Mouse (Mus musculus): ENCODE data around the gene Plekhh3. TPM values are rescaled to one million over a fixed set of nuclear protein-coding genes. Genes with fewer than 3 reads are reported as not detected.
A peak's percentile ranks its signal among the peaks of the same experiment; 100 is the strongest.
"Not testable (repeated sequence)": the region's sequence is repeated elsewhere in the genome, so short reads cannot be mapped to it uniquely, and the experiment has no call there.

Plekhh3 gene
- total RNA-seq, 2 experiments from 2014 or later: 5.9 to 8.0 TPM

DNA sequence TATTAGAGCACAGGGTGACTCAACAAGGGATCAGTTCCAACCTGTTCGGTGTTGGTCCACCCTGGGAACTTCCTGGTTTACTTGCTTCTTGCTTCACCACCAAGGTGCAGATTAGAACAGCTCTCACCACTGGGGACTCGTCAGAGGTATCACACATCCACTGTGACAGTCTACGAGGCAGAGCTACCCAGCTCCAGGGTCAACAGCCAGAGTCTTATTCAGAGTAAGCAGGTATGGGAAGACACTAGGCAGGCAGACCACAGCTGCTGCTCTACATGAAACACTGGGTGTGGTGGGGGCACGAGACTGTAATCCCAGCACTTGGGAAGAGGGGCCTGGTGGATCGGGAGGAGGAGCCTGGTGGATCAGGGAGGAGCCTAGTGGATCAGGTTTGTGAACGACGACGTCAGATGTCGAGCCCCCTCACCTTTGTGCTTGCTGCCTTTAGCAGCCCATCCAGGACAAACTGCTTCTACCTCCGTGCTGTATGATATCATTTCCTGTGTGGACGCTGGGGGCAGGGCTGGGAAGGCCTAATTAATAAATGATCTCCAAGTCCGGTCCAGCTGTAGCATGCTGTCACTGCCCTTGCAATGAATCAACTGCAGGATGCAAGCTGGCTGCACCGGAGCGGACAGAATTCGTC, 32.5 kb downstream of the Plekhh3 start:
- DNase-seq (ENCODE audit: extremely low spot score in 1 of 2, low spot score in 2 of 2): no peak
- intact Hi-C loops (cut with DNase I): no loop called here

DNA sequence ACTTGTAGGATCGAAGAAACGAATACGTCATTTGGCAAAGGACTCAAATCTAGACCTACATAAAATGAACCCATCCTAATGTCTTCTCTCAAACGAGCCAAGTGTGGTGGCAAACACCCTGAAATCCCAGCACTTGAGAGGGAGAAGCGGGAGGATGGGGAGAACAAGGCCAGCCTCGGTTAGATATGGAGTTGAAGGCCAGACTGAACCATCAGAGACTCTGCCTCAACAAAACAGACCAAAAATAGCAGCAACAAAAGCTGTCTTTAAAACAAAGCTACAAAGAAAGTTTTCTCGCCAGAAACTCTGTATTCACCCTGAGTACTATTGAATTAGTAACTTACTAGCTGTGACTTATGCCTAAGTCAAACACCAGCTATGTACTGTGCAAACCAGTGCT, 34.2 kb downstream of the Plekhh3 start:
- intact Hi-C loops (cut with DNase I): no loop called here
- DNase-seq (ENCODE audit: extremely low spot score in 1 of 2, low spot score in 2 of 2): no peak

DNA sequence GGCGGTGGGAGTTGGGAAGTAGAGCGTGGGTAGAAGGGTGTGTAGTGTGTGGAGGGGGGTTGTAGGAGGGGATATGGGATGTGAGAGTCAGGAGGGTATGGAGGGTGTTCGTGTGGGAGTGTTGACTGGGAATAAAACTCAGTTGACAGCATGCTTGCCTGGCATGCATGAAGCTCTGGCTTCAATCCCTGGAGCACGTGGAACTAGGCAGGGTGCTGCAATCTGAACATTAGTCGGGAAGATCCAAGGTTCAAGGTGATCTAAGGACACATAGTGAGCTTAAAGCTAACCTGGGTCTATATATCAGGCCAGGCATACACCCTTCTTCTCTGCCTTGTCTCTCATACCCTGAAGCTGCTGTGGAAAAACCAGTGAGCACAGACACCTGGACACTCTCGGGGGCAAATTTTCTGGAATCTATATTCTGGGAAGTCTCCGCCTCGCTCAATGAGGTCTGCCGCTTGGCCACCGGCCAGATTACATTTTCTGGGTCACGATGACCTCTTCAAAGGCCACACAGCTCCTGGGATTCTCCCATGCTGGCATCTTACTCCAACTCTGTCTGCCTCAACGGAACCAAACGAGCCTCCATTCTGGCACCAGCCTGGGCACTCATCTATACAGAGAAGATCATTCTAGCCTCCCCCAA, 36.8 kb downstream of the Plekhh3 start:
- no peak for DNase-seq (ENCODE audit: extremely low spot score in 1 of 2, low spot score in 2 of 2)
- intact Hi-C loops (cut with DNase I): loop anchor here (5.0 kb wide), 1 partner anchor 38 kb away; the partner anchor contains the start of genes Cntnap1 and Plekhh3

DNA sequence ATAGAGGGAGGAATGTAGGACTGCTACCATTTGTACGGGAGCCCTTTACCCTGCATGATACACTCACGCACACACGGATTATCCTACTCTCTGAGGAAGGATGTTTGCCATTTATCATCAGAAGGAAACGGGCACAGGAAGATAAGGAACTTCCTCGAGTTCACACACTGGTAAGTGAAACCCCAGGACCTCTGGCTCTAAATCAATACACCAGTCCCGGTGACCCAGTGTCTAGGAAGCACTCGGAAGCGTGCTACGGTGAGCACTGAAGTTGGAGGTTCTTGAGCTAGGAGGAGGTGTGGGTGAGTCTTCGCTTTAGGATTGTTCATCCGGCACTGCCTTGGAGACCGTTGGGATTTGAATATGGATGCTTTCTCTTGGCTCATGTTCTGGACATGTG, 38.1 kb downstream of the Plekhh3 start:
- intact Hi-C loops (cut with DNase I): loop anchor here (5.0 kb wide), 1 partner anchor 39 kb away; the partner anchor contains the start of genes Cntnap1 and Plekhh3
- no peak for DNase-seq (ENCODE audit: extremely low spot score in 1 of 2, low spot score in 2 of 2)

DNA sequence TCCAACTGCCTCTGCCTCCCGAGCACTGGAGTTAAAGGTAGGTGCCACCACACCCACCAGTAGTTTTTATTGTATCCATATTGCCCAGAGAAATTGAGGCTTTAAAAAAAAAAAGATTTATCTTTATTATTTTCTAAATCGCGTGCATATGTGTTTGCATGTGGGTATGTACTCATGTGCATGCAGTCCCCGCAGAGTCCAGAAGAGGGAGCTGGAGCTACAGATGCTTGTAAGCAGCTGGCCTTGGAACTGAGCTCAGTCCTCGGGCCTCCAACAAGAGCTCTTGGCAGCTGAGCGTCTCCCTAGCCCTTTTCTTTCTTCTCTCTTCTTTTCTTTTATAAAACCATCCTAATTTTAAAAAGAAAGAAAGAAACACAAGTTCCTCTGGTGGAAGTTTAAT, 39.5 kb downstream of the Plekhh3 start:
- intact Hi-C loops (cut with DNase I): loop anchor here (5.0 kb wide), 1 partner anchor 41 kb away; the partner anchor contains the start of genes Cntnap1 and Plekhh3
- DNase-seq (ENCODE audit: extremely low spot score in 1 of 2, low spot score in 2 of 2): peak in 1 of 2 experiments; percentile 56

DNA sequence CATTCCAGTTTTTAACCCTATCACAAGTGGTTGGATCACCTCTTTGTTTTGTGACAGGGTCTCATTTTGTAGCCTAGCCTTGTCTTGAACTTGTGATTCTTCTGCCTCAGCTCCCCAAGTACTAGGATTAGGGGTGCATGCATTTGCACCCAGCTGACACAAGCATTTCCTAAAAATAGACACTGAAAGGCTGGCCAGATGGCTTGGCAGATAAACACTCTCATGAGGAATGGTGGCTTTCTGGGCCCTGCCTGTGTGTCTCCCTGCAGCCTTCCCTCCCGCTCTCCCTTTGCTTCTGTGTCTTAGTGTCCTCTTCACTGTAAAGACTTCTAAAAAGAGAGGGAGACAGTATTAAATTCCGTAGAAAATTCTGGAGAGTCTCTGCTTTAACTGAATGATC, 40.0 kb downstream of the Plekhh3 start:
- no peak for DNase-seq (ENCODE audit: extremely low spot score in 1 of 2, low spot score in 2 of 2)
- intact Hi-C loops (cut with DNase I): loop anchor here (5.0 kb wide), 1 partner anchor 41 kb away; the partner anchor contains the start of genes Cntnap1 and Plekhh3

DNA sequence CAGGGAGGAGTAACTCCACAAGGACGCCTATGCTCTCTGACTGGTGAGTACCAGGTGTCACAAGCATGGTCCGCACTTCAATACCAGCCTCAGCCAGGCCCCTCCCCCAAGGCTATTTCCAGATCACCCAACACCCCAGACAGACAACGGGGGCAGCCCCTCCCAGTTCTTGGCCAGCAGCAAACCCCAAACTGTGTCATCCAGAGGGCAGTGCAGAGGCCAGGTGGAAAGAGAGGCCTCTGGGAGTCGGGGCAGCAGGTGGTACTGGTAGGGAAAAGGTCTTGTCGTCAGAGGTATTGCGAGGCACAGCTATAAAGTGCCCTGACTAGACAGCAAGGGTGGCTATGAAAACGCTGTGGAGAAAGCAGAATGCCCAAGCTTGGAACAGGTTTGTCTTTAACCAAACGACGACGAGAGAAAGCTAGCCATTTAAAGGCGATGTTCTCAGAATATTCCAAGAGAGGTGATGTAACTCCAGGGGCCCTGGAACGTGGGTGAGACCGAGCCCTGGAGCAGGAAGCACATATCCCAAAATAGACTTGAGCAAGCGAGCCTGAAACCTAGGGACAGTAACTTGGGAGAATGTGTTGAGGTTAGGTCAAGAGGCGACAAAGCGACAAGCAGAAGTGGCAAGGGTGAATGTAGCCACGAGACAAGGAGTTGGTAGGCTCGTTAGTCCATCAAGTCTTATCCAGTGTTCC, 40.9 kb downstream of the Plekhh3 start:
- intact Hi-C loops (cut with DNase I): loop anchor here (5.0 kb wide), 1 partner anchor 42 kb away; the partner anchor contains the start of genes Cntnap1 and Plekhh3
- peak in 1 of 2 experiments; percentile 41 for DNase-seq (ENCODE audit: extremely low spot score in 1 of 2, low spot score in 2 of 2)

DNA sequence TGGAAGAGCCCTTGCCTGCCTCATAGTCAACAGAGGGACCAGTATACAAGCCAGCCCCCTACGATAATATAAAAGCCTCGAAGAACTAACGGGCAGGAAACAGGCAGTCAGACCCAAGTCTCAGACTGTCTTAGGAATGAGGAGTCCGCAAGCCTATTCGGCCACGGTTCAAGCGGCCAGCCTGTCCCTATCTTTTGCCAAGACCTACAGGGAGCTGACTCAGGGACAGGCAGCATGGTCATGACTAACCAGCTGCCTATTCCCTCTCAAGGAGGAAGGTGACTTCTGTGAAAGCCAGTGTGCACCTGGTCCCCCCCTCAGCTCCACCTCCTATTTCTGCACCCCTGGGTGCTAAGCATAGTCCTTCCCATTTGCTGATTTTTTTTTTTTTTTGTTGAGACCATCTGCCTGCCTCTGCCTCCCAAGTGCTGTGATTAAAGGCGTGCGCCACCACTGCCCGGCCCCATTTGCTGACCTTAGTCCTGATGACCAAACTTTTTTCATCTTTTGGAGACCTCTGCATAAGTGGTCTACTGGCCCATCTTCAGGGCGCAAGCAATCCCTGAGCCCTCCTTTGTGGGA, 42.1 kb downstream of the Plekhh3 start:
- intact Hi-C loops (cut with DNase I): no loop called here
- DNase-seq (ENCODE audit: extremely low spot score in 1 of 2, low spot score in 2 of 2): no peak

DNA sequence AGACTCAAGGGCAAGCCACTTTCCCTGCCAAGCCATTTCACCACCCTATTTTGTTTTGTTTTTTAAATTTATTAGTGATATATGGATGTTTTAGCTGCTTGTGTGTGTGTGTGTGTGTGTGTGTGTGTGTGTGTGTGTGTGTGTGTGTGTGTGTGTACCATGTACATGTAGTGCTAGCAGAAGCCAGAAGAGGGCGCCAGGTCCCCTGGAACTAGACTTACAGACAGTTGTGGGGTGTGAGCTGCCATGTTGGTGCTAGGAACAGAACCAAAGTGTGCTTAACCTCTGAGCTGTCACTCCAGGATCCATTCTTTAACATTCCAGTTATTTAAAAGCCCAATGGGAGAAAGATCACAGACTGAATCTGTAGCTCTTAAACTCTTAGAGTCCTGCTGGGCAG, 44.1 kb downstream of the Plekhh3 start:
- intact Hi-C loops (cut with DNase I): no loop called here
- DNase-seq (ENCODE audit: extremely low spot score in 1 of 2, low spot score in 2 of 2): no peak

DNA sequence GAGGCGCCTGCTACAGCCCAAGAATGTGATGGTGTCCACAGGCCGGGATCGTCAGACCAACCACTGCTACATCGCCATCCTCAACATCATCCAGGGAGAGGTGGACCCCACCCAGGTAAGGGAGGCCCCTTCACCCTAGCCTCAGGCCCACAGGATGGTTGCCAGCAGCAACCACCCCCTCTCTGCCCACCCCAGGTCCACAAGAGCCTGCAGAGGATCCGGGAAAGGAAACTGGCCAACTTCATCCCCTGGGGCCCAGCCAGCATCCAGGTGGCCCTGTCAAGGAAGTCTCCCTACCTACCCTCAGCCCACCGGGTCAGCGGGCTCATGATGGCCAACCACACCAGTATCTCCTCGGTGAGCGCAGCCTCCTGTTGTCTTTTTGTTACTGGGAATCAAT, 46.1 kb downstream of the Plekhh3 start:
- DNase-seq (ENCODE audit: extremely low spot score in 1 of 2, low spot score in 2 of 2); intact Hi-C loops (cut with DNase I): not testable (repeated sequence)

DNA sequence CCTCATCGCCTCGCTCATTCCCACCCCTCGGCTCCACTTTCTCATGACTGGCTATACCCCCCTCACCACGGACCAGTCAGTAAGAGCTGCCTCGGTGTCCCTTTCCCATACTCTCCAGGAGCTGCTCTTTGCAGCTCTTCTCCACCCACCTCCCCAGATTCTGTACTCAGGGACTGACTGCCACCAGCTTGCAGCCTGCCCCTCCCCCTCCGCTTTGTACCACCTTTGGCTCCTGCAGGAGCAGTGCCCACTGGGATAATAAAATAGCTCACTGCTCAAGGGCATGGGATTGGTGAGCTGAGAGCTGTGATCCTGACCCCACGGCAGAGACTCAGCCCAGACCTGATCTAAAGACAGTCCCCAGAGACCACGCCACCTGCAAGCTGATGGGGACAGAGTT, 46.7 kb downstream of the Plekhh3 start:
- intact Hi-C loops (cut with DNase I): not testable (repeated sequence)

DNA sequence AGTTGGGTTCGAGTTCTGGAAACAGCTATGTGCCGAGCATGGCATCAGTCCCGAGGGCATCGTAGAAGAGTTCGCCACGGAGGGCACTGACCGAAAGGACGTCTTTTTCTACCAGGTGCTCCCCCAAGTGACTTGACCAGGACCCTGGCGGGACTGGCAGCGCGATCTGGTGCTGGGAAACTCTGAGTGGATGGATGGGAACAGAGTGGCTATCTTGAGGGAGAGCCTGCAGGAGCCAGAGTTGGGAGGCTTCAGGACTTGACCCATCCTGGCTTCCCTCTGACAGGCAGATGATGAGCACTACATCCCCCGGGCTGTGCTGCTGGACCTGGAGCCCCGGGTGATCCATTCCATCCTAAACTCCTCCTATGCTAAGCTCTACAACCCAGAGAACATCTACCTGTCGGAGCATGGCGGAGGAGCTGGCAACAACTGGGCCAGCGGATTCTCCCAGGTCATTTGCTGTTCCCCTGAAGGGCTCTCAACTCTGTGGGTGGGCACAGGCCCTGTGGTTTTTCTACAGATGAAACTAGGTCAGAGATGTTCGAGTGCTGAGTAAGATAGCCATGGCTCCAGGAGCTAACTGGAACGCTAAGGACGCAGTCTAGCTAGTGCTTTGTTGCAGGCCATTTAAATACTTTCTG, 50.5 kb downstream of the Plekhh3 start:
- no peak for DNase-seq (ENCODE audit: extremely low spot score in 1 of 2, low spot score in 2 of 2)
- intact Hi-C loops (cut with DNase I): no loop called here

More for the DNA sequence above, 46.7 kb downstream of the Plekhh3 start:
- not testable (repeated sequence) for DNase-seq (ENCODE audit: extremely low spot score in 1 of 2, low spot score in 2 of 2)

DNA sequence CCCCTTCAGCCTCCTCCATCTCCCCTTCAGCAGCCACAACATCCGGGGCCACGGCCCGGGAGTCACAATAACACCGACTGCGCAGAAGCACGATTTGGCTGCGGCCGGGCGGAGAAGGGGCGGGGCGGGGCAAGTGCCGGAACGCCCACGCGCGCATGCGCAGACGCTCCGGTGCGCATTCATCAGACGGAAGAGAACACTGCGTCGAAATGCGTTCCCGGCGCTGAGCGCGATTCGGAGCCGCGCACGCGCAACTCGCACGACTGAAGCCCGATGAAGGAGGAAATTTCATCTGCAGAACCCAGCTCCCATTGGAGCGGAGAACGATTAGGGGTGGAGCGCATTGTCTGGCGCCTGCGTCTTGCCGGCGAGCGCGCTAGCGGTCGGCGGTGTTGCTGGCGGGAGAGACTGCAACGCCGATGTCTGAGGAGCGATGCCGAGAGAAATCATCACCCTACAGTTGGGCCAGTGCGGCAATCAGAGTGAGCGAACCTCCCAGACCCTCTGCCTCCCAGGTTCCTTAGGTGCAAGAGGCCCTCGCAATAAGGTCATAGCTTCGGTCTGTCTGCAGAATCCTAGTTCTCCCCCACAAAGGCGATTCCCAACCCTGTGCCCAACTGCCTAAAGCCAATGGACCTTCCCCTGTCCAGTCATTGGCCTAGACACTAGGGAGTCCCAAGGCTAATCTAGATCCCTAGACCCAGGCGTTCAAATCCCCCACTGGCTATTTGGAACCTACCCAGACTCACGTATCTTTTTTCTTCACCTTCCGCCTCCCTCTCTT, 51.2 kb downstream of the Plekhh3 start, which contains the start of the genes Retreg3 and Tubg1:
Gene Retreg3, minus strand, starts transcription at position 133 of the 784 bp plus-strand sequence.
Gene Tubg1, plus strand, starts transcription at position 178 of the 784 bp plus-strand sequence.
- intact Hi-C loops (cut with DNase I): no loop called here
- peak; percentile 99 for DNase-seq (ENCODE audit: extremely low spot score in 1 of 2, low spot score in 2 of 2)

DNA sequence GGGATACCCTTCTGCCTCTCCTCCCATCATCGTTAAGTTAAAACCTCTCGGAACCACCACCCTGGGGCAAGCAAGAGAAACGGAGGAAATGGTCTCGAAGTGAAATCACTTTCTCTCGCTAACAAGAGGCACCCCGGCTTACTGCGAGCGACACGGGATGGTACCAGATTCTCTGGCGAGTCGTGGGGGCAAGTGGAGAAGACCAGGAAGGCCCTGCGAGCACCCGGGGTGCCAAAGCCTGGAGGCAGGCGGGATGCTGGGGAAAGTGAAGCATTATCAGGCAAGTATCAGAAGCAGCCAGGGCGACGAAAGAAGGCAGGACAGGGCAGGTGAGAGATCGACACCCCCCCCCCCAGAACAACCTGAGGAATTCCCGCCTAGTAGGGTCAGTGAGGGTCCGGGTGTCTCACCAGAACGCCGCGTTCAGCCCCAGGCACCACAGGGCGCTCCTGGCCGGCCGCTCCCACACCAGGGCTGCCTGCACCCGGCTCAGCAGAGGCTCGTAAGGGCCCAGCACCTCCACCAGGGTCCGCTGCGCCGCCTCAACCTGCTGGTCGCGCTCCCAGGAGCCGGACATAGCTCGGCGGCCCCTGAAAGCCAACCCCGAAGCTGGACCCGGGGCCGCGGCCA, 51.9 kb downstream of the Plekhh3 start:
- DNase-seq (ENCODE audit: extremely low spot score in 1 of 2, low spot score in 2 of 2): no peak
- intact Hi-C loops (cut with DNase I): no loop called here

DNA sequence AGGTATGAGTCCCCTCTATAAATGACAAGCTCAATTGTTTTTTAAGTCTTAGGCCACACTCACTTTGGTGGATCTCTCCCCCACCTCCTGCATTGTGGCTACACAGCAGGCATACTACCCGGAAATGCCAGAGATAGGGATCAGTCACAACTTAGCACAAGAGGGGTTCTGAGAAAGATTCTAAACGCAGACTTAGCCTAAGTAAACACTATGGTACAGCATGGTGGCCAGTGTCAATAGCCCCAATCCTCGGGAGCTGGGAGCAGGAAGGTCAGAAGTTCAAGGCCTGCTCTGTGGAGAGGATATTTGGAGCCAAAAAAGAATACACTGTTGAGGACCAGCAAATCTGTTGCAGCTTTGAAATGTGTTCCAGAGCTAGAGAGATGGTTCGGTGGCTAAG, 53.0 kb downstream of the Plekhh3 start:
- intact Hi-C loops (cut with DNase I): no loop called here
- DNase-seq (ENCODE audit: extremely low spot score in 1 of 2, low spot score in 2 of 2): no peak

DNA sequence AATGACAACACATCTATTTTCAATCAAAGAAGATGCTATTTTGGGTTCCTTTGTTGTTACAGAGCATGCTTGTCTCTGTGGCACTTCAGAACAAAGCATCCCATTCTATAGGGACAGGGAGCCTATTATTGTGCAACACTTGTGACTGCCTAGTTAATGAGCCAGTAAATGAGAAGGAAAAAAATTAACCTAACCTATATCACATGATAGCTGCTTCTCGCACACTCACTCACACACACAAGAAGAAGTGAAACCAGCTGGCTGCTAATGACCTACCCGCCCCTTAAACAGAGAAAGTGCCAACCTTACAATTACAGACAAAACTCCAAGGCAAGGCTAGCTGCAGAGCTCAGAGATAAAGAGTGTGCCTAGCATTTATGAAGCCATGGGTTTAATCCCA, 55.6 kb downstream of the Plekhh3 start:
- intact Hi-C loops (cut with DNase I): no loop called here
- DNase-seq (ENCODE audit: extremely low spot score in 1 of 2, low spot score in 2 of 2): no peak

Data from left cerebral cortex, postnatal 10 days (tissue).